ENCODE assay signal across 8 mouse cellular contexts in genomic region chr12:73989594-73989993, GRCm38 (mm10). TPM values are rescaled to one million over a fixed set of nuclear protein-coding genes. Genes with fewer than 3 reads are reported as not detected.
DNase-seq lines count a peak whose midpoint lies in the region; TF ChIP-seq lines count a peak whose summit lies in the region.

No protein-coding gene starts in this region.

- DNase-seq in gastrocnemius, adult 18-20 months (ENCODE audit: low spot score): peak; percentile 59
- no peak for DNase-seq in gastrocnemius, postnatal 25 days
- DNase-seq in testis, postnatal 14 days (ENCODE audit: low spot score): no peak
- peak; percentile 37 for DNase-seq in embryo, embryonic 10.5 days (ENCODE audit: low spot score)
- peak; percentile 62 for DNase-seq in kidney, postnatal 14 days
- DNase-seq in retina, postnatal 1 day: peak; percentile 52
- no peak for DNase-seq in frontal cortex, postnatal 14 days (ENCODE audit: low spot score in 2 of 2)

- peak; percentile 60; the same call in 1 of the 2 replicates for TF ChIP-seq CTCF in testis, adult 2 months (IDR thresholded peaks at IDR 0.05; ENCODE audit: control insufficient read depth, insufficient read depth, insufficient replicate concordance, low read depth, low read length)

- H3K4me1 ChIP-seq in testis, adult 2 months (ENCODE audit: control insufficient read depth, insufficient read depth, low read length): no peaks in the 10 kb centered on the region

- H3K27me3 ChIP-seq in testis, adult 2 months (ENCODE audit: control insufficient read depth, insufficient read depth, low read length): no peaks in the 10 kb centered on the region

- no peak for TF ChIP-seq POLR2A in testis, adult 2 months (IDR thresholded peaks at IDR 0.05; ENCODE audit: control insufficient read depth, low read depth, low read length)

- H3K4me3 ChIP-seq in testis, adult 2 months (ENCODE audit: control insufficient read depth, low read depth, low read length): no peak overlapping the region

- no peaks in the 10 kb centered on the region for H3K36me3 ChIP-seq in testis, adult 2 months (ENCODE audit: control insufficient read depth, insufficient read depth, low read length)

- no peak overlapping the region for H3K27ac ChIP-seq in testis, adult 2 months (ENCODE audit: control insufficient read depth, insufficient read depth, low read depth, low read length)

RNA-seq across cellular contexts. Expression of gene Syt16, which starts 7.9 kb away (rescaled TPM):
- total RNA-seq in gastrocnemius, adult 18-20 months (2021): not detected
- not detected for total RNA-seq in gastrocnemius, postnatal 25 days (2021)
- polyA plus RNA-seq in testis, adult 2 months (2012; rRNA removed): 0.14 and 0.61 TPM in 2 replicates

RNA-seq across cellular contexts. Expression of gene Snapc1, which starts 25.3 kb away (rescaled TPM):
- 1 to 10 TPM; 4.7 to 8.5 TPM for total RNA-seq in gastrocnemius, adult 18-20 months (2021)
- total RNA-seq in gastrocnemius, postnatal 25 days (2021): 1 to 10 TPM; 4.6 to 5.0 TPM
- 6.9 and 7.1 TPM in 2 replicates for polyA plus RNA-seq in testis, adult 2 months (2012; rRNA removed)

RNA-seq across cellular contexts. Expression of gene Gm49321, which starts 52.1 kb away (rescaled TPM):
- 1 to 10 TPM; 2.1 to 2.2 TPM for total RNA-seq in gastrocnemius, adult 18-20 months (2021)
- total RNA-seq in gastrocnemius, postnatal 25 days (2021): 1 to 10 TPM; 3.0 to 3.6 TPM
- 0.70 TPM in 1 of 2 replicates, not detected in the other for polyA plus RNA-seq in testis, adult 2 months (2012; rRNA removed)

Comparison
In these comparisons a context has a peak if more than half of its experiments do, and no peak if none do; other contexts are left out.
1. DNase-seq: peak in gastrocnemius, adult 18-20 months (single experiment), embryo, embryonic 10.5 days (single experiment), kidney, postnatal 14 days (single experiment) and retina, postnatal 1 day (single experiment); none in gastrocnemius, postnatal 25 days (single experiment), testis, postnatal 14 days (single experiment) and frontal cortex, postnatal 14 days (0 of 2).